Mouse (Mus musculus) embryo, embryonic 10 days (tissue): ENCODE measurements around the gene Ccdc150.

ENCODE experiments used
- DNase-seq: peaks from one replicate; pipeline ENCODE4 v3.0.0-alpha.2; 2015; ENCODE audit warnings: low spot score

Ccdc150 gene

DNA sequence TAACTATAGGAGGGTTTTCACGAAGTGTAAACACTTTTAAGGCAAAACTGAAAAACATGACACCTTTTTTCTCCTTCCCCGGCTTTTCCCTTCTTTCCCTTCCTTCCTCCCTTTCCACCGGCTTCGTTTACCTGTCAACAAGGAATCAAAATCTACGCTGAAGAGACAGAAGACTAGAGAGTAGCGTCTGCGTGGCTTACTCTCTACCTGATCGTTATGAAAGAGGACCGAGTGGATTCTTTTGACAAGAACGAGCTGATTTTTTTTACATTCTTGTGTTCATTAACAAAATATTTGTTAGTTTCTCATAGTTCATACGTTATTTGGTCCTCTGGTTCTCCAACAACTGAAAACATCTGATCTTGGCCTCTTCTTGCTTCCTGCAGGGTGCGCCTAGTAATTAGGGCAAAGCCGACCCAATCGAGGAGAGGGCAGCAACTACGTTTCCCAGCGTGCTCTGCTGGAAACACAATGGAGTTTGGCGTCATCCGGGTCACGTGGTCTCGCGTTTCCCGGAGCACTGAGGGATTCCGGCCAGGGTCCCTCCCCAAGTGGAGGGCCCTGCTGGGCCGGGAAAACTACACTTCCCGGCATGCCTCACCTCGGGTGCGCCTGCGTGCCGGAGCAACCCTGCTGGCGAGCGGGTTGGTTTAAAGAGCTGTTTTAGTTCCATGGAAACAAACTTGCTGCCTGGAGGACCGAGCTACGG, at the start of gene Ccdc150:
Gene Ccdc150, plus strand, starts transcription at position 526 of the 709 bp plus-strand sequence.
- DNase-seq: peak; percentile 98

GRCm38 (mm10) chr1:54220273-54220672, 30.2 kb upstream of the Ccdc150 start:
- no peak for DNase-seq

GRCm38 (mm10) chr1:54242722-54243121, 7.8 kb upstream of the Ccdc150 start:
- no peak for DNase-seq

DNA sequence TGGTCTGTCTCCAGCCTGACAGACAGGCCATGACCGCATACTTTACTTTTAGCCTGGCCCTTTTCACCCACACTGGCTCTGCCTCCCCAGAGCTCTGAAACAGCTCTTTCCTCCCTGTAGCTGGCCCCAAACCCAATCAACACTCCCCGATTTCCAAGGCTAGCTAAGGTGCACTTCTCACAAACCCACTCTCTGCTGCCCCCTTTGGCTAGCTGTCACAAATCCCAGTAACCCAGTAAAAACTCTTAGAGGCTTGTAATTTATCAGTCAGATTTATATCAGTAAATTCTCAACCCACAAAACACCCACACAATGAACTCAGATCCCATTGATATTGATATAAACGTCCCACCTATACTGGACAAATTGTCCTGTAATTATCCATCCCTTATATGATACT, 25.1 kb downstream of the Ccdc150 start:
- DNase-seq: no peak

DNA sequence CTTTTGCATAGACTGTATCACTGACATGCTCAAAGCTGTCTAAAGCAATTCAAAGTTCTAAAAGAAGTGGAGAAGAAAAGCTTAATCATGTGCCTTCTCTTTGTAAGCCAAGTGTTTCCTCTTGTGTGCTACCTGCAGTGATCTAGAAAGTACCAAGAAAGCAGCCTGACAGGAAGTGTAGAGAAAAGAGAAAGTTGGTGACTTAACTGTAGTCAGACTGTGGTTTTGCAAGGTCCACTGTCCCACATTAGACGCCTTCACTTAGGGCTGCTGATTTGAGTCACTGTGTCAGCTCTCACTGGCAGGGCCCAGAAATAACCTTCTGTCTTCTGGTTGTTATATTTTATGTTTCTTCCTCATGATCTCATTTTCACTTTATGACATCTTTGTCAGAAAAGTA, 29.1 kb downstream of the Ccdc150 start:
- no peak for DNase-seq

DNA sequence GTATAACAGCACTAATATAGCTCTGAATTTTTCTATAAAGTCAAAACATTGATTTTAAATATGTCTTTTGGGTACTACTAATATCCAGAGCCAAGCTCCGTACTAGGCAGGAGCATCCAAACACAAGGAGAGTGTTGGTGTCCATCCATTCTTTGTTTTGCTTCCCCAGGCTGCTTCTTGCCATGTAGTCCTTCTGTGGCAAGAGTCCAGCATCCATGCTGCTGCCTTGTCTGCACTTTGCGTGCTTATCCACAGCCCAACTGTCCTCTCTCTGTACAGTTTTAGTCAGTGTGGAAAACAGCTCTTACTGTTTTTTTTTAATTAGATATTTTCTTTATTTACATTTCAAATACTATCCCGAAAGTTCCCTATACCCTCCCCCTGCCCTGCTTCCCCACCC, 30.2 kb downstream of the Ccdc150 start:
- DNase-seq: no peak

DNA sequence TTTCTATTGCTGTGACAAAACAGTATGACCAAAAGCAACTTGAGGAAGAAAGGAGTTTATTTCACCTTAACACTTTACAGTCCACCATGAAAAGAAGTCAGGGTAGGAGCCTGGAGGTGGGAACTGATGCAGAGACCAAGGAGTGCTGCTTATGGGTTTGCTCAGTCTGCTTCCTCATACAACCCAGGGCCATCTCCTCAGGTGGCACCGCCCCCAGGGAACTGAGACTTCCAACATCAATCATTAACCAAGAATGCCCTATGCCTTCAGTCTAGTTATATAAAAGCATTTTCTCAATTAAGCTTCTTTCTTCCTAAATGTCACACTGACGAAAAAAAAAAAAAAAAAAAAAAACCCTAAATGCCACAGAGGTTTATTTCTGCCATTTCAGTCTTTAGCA, 55.9 kb downstream of the Ccdc150 start:
- no peak for DNase-seq

DNA sequence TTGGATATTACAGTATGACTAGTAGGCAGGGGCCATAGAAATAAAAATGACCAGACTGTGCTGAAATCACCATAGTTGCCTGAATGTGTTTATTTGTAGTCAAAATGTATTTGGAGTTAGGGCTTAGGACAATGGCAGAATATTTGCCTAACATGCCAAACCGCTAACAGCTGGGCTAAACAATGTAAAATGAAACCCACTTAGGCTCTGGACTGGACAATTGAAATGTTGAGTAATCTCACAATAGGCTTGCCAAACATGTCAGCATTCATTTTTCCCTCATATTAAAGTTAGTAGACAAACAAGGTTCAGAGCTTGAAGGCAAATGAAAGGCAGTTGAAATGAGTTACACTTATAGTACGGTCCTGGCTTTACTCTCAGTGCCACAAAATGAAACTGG, 76.2 kb downstream of the Ccdc150 start:
- DNase-seq: no peak

DNA sequence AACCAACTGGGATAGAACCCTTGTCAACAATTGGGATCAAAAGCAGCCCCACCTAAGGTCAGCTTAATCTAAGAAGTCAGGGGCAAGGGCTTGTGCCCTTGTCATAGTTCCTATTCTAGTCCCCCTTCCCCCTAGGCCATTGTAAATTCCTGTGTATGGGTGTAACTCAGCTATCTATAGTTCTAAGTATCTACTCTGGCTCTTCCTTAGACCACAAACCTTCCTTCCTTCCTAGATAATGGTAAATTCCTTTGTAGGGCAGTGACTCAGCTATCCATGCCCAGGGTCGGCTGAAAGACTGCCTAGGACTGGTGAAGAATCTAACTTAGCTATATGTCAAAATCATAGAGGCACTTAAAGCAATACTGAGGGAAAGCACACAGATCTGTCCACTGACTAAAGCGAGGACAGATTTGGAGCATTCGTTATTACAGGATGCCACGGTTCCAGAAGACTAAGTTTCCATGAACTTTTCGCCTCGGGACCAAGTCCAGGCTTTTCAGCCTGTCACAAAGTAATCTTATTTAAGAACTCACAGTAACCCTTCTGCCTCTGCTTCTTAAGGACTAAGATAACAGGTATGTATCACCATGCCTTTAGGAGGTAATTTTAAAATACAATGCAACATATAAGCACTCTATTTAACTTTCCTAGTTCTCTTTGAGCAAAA, 77.5 kb downstream of the Ccdc150 start:
- DNase-seq: no peak

GRCm38 (mm10) chr1:54332988-54333387, 82.5 kb downstream of the Ccdc150 start:
- peak; percentile 47 for DNase-seq

DNA sequence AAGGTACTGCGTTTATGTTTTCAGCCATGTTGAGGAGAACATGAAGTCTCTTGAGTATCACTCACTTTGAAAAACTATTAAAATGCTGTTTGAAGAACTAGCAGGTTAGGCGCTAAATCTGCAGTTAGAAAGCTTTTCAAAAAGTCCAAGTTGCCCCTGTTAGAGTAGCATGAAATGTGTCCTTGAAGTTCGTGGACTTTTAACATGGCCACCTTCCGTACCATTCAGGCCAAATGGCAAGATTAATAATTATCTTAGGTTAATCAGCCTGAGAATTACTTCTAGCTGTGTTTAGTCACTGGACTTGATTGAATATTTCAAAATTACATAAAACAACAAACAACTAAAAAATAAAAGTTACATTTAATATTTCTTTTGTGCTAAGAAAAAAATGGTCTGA, 104.3 kb downstream of the Ccdc150 start:
- DNase-seq: no peak

DNA sequence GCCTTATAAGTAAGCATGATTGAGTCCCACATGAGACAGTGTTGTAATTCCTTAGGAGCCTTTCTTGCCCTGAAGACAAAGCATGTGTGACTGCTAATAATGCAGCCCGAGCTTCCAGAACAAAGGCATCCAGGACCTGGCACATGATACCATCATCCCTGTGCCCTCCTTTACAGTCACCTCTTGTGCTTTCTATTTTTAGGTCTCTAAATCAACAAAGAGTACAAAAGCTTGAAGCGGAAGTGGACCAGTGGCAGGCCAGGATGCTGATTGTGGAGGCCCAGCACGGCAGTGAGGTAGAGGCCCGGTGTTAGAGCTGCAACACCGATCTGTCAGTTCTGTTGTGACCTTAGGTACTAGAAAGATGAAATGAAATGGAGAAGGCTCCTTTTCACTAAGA, 105.0 kb downstream of the Ccdc150 start:
- DNase-seq: no peak

DNA sequence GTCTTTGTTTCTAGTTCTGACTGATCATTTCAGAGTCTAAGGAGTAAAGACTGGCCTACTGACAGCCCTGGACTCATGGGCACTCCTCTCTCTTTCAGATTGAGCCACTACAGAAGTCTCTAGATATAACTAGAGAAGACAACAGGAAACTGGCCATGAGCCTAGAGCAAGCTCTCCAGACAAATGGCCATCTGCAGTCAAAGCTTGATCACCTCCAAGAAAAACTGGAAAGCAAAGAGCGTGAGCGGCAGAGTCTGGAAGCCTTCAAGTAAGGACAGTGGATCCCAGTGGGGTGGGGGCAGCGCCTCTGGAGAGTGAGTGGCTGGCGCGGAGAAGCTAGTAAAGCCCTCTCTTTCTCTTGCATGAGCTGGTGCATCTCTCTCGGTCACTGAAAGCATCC, 106.1 kb downstream of the Ccdc150 start:
- DNase-seq: no peak

DNA sequence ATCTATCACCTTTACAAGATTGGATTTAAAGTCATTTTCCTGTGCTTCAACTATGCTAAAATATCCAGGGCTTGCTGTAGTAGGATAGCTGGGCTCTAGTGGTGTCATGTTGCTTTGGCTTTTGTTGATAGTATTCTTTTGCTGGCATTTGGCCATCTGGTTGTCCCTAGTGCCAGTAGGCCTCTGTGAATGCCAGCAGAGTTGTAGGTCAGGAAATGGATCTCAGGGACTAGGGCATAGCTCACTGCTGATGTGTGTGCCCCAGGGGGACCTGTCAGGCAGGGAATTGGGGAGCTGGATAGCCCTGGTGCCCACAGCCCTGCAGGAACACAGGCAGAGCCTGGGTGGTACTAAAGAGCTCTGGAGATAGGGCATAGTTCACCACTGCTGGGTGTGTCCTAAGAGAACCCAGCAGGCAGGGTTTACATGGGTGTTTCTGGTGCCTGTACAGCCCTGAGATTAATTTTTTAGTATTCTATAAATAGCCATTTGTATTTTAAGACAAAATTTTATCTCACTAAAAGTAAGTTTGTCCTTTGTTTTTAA, 127.1 kb downstream of the Ccdc150 start:
- DNase-seq: no peak

- peak; percentile 67 for DNase-seq
Observed at GRCm38 (mm10) chr1:54380978-54381914, 130.8 kb downstream of the Ccdc150 start.

DNA sequence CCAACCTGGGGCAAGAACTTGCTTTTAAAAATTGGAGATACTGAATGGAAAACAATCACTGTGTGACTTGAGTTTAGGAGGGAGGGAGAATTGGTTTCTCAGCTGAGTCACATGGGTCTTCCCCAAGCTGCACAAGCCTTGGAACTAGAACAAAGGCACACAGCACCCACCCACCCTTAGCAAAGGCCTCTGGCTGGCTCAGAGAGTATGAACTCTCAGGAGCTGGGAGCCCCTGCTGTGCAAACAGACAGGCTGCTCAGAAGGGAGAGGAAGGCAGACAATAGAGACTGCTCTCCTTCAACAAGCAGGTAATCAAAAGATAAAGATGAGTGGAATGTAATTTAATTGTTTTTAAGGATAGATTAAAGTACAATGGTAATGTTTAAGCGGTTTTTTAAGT, 133.7 kb downstream of the Ccdc150 start:
- no peak for DNase-seq

- DNase-seq: no peak
Observed at GRCm38 (mm10) chr1:54402736-54403135, 152.3 kb downstream of the Ccdc150 start.
